Mouse (Mus musculus): ENCODE measurements around the gene Sipa1l1.

The Sipa1l1 gene

GRCm38 (mm10) chr12:82251328-82251727, 82.2 kb downstream of the Sipa1l1 start:
- DNase-seq: no peak

GRCm38 (mm10) chr12:82254076-82254475, 85.0 kb downstream of the Sipa1l1 start:
- DNase-seq: no peak

DNA sequence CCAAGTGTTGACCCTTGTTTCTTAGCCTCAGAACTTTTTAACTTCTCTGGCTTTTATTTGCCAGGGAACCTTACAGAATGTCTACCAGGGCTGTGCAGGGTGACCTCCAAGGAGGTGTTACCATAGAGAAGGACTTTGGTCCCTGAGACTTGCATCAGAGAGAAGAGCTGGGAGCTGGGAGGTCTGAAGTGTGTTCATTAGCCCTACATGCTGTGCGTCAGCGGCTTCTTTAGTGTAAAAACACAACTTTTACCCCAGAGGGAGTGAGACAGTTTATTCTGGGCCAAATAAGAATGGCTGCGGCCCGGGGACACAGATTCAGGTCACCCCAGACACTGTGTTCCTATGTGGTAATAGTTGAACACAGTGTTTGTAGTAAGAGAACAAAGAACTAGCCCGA, 86.9 kb downstream of the Sipa1l1 start:
- DNase-seq: no peak

DNA sequence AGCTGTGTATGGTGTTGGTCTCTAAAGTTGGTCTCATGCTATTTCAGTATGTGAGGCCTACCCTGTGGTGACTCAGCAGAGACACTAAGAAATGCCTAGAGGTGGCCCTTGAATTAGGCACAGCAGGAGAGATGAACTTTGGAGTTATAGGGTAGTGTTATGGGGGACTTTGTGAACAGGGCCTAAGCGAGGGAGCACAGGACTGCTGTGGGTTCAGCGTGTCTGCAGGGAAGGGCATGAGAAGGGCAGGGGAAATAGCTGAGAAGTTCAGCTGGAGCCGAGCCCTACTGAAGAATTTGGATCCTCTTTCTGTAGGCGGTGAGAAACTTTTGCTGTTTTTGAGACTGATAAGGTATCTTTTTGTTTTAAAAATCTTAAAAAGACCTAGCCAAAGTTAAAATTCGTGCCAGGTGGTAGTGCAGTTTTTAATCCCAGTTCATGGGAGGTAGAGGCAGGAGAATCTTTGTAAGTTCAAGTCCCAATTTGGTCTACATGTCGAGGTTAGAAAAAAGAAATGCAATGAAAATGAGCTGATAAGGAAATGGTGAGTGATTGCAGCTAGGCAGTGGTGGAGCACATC, 87.9 kb downstream of the Sipa1l1 start:
- no peak for DNase-seq

GRCm38 (mm10) chr12:82257994-82258785, 89.1 kb downstream of the Sipa1l1 start:
- DNase-seq: no peak

DNA sequence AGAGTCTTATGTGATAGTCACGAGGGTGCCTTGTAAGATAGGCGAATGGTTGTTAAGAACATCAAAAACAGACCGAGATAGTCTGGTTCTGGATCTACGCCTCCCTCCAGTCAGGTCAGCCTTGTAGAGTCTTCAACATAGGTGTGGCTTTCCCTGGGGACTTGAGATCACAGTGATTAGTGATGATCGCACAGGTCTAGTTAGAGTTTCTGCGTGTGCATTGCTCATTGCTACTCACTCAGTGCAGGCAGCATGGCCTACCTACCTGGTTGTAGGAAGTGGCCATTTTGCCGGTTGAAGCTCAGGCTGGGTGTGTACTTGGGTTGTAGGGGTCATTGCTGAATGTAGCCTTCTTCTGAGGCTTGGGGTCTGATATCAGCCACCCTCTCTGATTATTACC, 94.3 kb downstream of the Sipa1l1 start:
- no peak for DNase-seq

DNA sequence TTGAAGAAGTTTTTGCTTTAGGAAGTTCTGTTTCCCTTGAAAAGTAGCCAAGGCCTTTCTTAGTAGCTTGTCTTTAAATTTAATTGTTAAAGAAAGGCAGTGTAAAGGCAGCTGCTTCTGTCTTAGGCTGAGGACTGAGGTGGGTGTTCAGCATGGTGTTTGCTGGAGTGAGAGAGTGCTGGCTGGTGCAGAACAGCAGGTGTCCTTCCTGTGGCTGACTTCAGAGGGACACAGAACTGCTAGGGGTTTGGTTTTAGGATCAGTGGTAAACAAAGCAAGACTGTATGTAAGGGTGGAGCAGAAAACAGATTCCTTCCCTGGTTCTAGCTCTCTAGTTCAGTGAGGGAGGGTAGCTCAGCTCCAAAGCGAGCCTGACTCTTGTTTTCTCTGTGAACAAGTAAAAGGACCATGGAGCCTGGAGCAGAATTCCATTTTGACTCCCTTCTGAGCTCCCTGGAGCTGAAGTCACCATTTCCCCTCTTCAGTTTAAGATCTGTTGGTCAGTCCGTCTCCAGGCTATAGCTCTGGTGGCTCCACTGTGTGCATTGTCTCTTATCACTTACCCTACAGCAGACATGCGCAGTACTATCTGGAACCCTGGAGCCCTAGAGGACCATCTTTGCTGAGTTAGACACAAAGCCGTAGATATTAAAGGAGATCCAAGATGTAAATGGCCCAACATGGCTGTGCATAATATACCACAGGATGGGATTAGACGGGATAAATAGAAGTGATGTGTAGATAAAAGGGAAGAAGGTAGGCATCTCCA, 95.1 kb downstream of the Sipa1l1 start:
- DNase-seq: no peak

GRCm38 (mm10) chr12:82265335-82266274, 96.5 kb downstream of the Sipa1l1 start:
- no peak for DNase-seq

GRCm38 (mm10) chr12:82271447-82271846, 102.3 kb downstream of the Sipa1l1 start:
- no peak for DNase-seq

GRCm38 (mm10) chr12:82273503-82273902, 104.4 kb downstream of the Sipa1l1 start:
- DNase-seq: no peak

DNA sequence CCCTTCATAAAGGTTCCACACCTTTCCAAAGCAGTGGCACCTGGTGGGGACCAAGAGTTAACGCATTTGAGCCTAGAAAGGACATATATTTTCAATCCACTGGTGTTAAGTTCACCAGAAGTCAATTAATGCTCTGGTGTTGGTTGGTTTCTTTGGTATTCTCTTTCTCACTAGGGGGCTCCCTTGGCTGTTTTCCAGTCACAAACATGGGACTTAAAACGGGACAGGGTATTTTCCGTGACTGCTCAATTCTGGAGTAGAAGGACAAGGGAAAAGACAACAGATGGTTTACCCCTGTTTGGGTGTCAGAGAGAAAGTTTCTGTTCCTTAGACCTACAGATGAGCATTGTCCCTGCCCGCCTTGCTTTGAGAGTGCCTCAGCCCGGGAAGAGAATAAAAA, 105.5 kb downstream of the Sipa1l1 start:
- DNase-seq: no peak

DNA sequence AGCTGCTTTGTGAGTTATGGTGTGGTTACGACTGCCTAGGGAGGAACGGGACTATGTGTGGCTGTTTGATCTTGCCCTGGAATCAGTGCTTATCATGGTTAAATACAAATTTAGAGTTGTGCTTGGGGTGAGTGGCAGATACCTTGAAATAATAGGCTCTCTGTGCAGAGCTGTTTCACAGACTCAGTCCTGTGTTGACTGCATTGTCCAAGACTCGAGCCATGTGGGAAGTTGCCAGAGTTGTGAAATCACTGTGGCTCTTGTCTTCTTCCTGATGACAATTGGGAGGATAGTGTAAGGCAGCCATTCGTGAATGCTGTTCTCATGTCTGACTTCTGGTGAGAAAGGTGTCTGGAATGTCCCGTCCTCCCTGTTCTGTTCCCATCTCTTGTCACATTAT, 106.6 kb downstream of the Sipa1l1 start:
- peak in 1 of 2 experiments; percentile 13 for DNase-seq

- no peak for DNase-seq
These were observed 107.5 kb downstream of the Sipa1l1 start for GRCm38 (mm10) chr12:82276591-82276990.

DNA sequence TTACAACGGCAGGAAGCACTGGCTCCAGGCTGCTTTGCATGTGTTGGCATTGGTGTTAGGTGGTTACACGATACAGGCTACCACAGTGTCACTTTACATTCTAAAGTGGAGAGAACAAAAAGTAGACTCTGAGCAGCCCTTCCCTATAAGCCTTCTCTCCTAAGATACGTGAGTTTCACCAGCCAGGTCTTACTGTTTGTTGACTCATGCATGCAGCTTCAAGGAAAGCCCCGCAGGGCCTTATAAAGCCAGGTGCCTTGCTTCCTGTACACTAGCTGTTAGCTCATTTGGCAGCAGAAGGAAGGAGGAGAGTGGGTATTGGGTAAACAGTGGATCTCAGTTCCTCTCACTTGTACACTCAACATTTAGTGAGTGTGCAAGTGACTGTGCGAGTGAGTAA, 115.5 kb downstream of the Sipa1l1 start:
- no peak for DNase-seq

DNA sequence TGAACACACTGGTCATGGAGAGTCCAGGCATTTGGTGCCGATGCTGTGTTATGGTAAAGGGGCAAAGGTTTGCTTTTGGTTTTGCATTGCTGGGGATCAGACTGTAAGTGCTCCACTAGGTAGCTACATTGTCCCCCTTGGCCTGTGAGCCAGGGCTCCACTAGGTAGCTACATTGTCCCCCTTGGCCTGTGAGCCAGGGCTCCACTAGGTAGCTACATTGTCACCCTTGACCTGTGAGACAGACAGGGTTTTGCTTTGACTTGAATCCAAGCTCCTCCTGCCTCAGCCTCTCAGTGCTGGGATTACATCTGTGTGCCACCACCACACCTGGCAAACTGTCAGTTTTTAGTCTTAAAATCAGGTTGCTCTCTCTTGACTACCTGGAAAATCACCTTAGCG, 115.9 kb downstream of the Sipa1l1 start:
- DNase-seq: no peak

GRCm38 (mm10) chr12:82286068-82286467, 116.9 kb downstream of the Sipa1l1 start:
- DNase-seq: no peak

GRCm38 (mm10) chr12:82286804-82287203, 117.7 kb downstream of the Sipa1l1 start:
- DNase-seq: no peak

- DNase-seq: no peak
These were observed 124.6 kb downstream of the Sipa1l1 start for GRCm38 (mm10) chr12:82293545-82294247.

GRCm38 (mm10) chr12:82294906-82295887, 126.1 kb downstream of the Sipa1l1 start:
- no peak for DNase-seq

- no peak for DNase-seq
These were observed 127.2 kb downstream of the Sipa1l1 start for GRCm38 (mm10) chr12:82296276-82296675.

GRCm38 (mm10) chr12:82297196-82297595, 128.1 kb downstream of the Sipa1l1 start:
- no peak for DNase-seq

Measured in cerebellum, adult 18-20 months (tissue).